Mouse (Mus musculus): ENCODE data around the gene Mrpl55. TPM values are rescaled to one million over a fixed set of nuclear protein-coding genes. Genes with fewer than 3 reads are reported as not detected.

The Mrpl55 gene
- polyA plus RNA-seq, 1 experiment from 2014 or later, result 131 TPM

DNA sequence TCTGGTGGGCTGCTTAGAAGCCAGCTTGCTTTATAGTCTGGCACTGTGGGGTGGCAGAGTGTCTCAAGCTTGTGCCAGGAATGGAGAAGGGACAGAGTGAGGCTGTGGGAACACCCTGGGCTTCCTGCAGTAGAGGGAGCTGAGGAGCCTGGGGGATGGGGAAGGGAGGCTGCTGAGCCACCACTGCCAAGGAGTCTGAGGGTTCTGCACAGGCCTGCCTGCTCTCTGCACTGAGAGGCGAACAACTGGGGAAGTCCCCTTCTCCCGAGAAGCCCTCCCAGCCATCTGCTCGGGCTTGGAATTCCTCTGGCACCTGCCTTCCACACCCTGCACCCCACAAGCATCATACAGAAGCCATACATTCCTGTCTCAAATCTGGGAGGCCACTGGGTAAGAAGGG is 39.6 kb downstream of the Mrpl55 start:
- DNase-seq (ENCODE audit: low spot score), result no peak
- Histone ChIP-seq H3K4me3 (no peak overlapping the region), H3K36me3 (no peaks in the 10 kb centered on the region), H3K4me1 (peaks cover 34% of the 10 kb centered on the region), H3K27ac (replicated peaks) (peak overlapping the region; percentile 39; the same call in 1 of the 2 replicates), H3K9me3 (replicated peaks) (no peaks in the 10 kb centered on the region), H3K27me3 (ENCODE audit: low read depth, poor library complexity, severe bottlenecking) (peaks cover 64% of the 10 kb centered on the region)
- WGBS, result 55% methylated on average over 3 of the region's 3 CpGs

GRCm38 (mm10) chr11:59243856-59244255 is 41.6 kb downstream of the Mrpl55 start:
- H3K27me3 ChIP-seq (ENCODE audit: low read depth, poor library complexity, severe bottlenecking), result peaks cover 59% of the 10 kb centered on the region

DNA sequence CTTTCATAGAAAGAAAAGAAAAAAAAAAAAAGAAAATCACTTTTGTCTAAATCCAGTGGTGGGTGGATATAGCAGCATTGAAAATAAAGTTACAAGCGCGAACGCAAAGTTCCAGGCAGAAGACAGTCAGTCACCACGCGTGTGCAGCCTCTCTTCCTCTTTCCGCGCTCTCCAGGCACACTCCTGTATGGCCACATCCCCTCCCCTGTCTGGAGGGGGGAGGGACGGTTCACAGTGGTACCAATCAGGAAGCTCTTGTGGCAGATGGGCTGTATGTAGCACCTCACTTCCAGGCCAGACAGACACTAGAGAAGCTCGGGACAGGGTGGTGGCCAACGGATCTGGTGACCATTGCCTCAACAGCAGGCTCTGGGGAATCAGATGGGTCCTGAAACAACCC is 45.8 kb downstream of the Mrpl55 start:
- DNase-seq (ENCODE audit: low spot score), result no peak
- no peak overlapping the region for H3K4me3 ChIP-seq
- H3K27ac ChIP-seq (replicated peaks), result no peak overlapping the region
- peaks cover 43% of the 10 kb centered on the region for H3K27me3 ChIP-seq (ENCODE audit: low read depth, poor library complexity, severe bottlenecking)
- 76% methylated on average over 10 of the region's 10 CpGs for WGBS
- no peaks in the 10 kb centered on the region for H3K9me3 ChIP-seq (replicated peaks)
- H3K36me3 ChIP-seq, result peaks cover 8% of the 10 kb centered on the region; the same call in 1 of the 2 replicates
- H3K4me1 ChIP-seq, result no peaks in the 10 kb centered on the region

More at GRCm38 (mm10) chr11:59243856-59244255, 41.6 kb downstream of the Mrpl55 start:
- H3K4me1 ChIP-seq, result peaks cover 21% of the 10 kb centered on the region
- H3K9me3 ChIP-seq (replicated peaks), result no peaks in the 10 kb centered on the region
- DNase-seq (ENCODE audit: low spot score), result no peak
- 58% methylated on average over 6 of the region's 6 CpGs for WGBS
- peaks cover under 1% of the 10 kb centered on the region; the same call in 1 of the 2 replicates for H3K36me3 ChIP-seq
- H3K27ac ChIP-seq (replicated peaks), result no peak overlapping the region
- no peak overlapping the region for H3K4me3 ChIP-seq

Other genes with a start within 250 kb of the Mrpl55 start
- 20.4 and 31.6 TPM in 2 replicates for gene Hist3h2a, start 247.8 kb upstream of the Mrpl55 start, polyA plus RNA-seq (2016; fragmentation: Nextera tagmentation; extraction: Ambion mirVana)
- gene Trim17, start 247.8 kb upstream of the Mrpl55 start, polyA plus RNA-seq (2016; fragmentation: Nextera tagmentation; extraction: Ambion mirVana), result 0.25 and 0.26 TPM in 2 replicates
- 17.7 and 19.3 TPM in 2 replicates for gene Trim11, start 224.4 kb upstream of the Mrpl55 start, polyA plus RNA-seq (2016; fragmentation: Nextera tagmentation; extraction: Ambion mirVana)
- gene Obscn, start 66.1 kb upstream of the Mrpl55 start, polyA plus RNA-seq (2016; fragmentation: Nextera tagmentation; extraction: Ambion mirVana), result 0.01 TPM in 2 replicates
- 5.2 and 5.4 TPM in 2 replicates for gene Iba57, start 38.7 kb upstream of the Mrpl55 start, polyA plus RNA-seq (2016; fragmentation: Nextera tagmentation; extraction: Ambion mirVana)
- gene Gjc2, start 19.3 kb upstream of the Mrpl55 start, polyA plus RNA-seq (2016; fragmentation: Nextera tagmentation; extraction: Ambion mirVana), result not detected in 2 replicates
- gene Guk1, start 10.3 kb upstream of the Mrpl55 start, polyA plus RNA-seq (2016; fragmentation: Nextera tagmentation; extraction: Ambion mirVana), result 98.5 and 115 TPM in 2 replicates
- gene 2310033P09Rik, start 5.8 kb downstream of the Mrpl55 start, polyA plus RNA-seq (2016; fragmentation: Nextera tagmentation; extraction: Ambion mirVana), result 46.8 and 52.2 TPM in 2 replicates
- gene Arf1, start 25.8 kb downstream of the Mrpl55 start, polyA plus RNA-seq (2016; fragmentation: Nextera tagmentation; extraction: Ambion mirVana), result 633 and 659 TPM in 2 replicates
- 5.3 and 8.7 TPM in 2 replicates for gene Wnt3a, start 88.3 kb downstream of the Mrpl55 start, polyA plus RNA-seq (2016; fragmentation: Nextera tagmentation; extraction: Ambion mirVana)
- 7.8 and 9.7 TPM in 2 replicates for gene Wnt9a, start 104.4 kb downstream of the Mrpl55 start, polyA plus RNA-seq (2016; fragmentation: Nextera tagmentation; extraction: Ambion mirVana)
- gene Prss38, start 173.2 kb downstream of the Mrpl55 start, polyA plus RNA-seq (2016; fragmentation: Nextera tagmentation; extraction: Ambion mirVana), result not detected in 2 replicates
- 16.2 and 18.1 TPM in 2 replicates for gene Jmjd4, start 247.6 kb downstream of the Mrpl55 start, polyA plus RNA-seq (2016; fragmentation: Nextera tagmentation; extraction: Ambion mirVana)
- gene Snap47, start 248.7 kb downstream of the Mrpl55 start, polyA plus RNA-seq (2016; fragmentation: Nextera tagmentation; extraction: Ambion mirVana), result 108 and 127 TPM in 2 replicates

Measured in midbrain, embryonic 10.5 days (tissue).